Mouse (Mus musculus): ENCODE measurements around the gene Fam149a. TPM values are rescaled to one million over a fixed set of nuclear protein-coding genes. Genes with fewer than 3 reads are reported as not detected.
A peak's percentile ranks its signal among the peaks of the same experiment; 100 is the strongest.

The Fam149a gene
- polyA plus RNA-seq, 1 experiment from 2014 or later, result 3.1 TPM

- H3K9me3 ChIP-seq (ENCODE audit: control insufficient read depth), result no peaks in the 10 kb centered on the region
- 0 out of 2 replicates have a peak, but pooled peaks cover 5% of the 10 kb centered on the region for H3K27me3 ChIP-seq (replicated peaks; ENCODE audit: control insufficient read depth, insufficient read depth, low read length)
- ATAC-seq, result no peak
- no peaks in the 10 kb centered on the region for H3K4me1 ChIP-seq (replicated peaks; ENCODE audit: control insufficient read depth, insufficient read depth, low read length)
- no peak overlapping the region for H3K9ac ChIP-seq (ENCODE audit: low read depth, low read length)
- no peak overlapping the region for H3K4me3 ChIP-seq (ENCODE audit: low read depth, low read length)
- no peaks in the 10 kb centered on the region for H3K36me3 ChIP-seq (ENCODE audit: control insufficient read depth, insufficient read depth)
- no peak overlapping the region for H3K27ac ChIP-seq (ENCODE audit: low read depth, low read length)
- TF ChIP-seq CTCF (IDR thresholded peaks at IDR 0.05; ENCODE audit: low read depth), result no peak
- 56% methylated on average over 4 of the region's 4 CpGs for WGBS
- no peak overlapping the region for H3K4me2 ChIP-seq (replicated peaks; ENCODE audit: low read depth)
Measured at GRCm38 (mm10) chr8:45324151-45324550, 57.9 kb downstream of the Fam149a start.

GRCm38 (mm10) chr8:45321365-45321764 is 60.7 kb downstream of the Fam149a start:
- H3K27ac ChIP-seq (ENCODE audit: low read depth, low read length), result no peak overlapping the region
- H3K36me3 ChIP-seq (ENCODE audit: control insufficient read depth, insufficient read depth), result no peaks in the 10 kb centered on the region
- H3K4me3 ChIP-seq (ENCODE audit: low read depth, low read length), result no peak overlapping the region
- no peaks in the 10 kb centered on the region for H3K9me3 ChIP-seq (ENCODE audit: control insufficient read depth)
- 49% methylated on average over 2 of the region's 2 CpGs for WGBS
- no peak for TF ChIP-seq CTCF (IDR thresholded peaks at IDR 0.05; ENCODE audit: low read depth)
- no peak overlapping the region for H3K4me2 ChIP-seq (replicated peaks; ENCODE audit: low read depth)
- H3K9ac ChIP-seq (ENCODE audit: low read depth, low read length), result no peak overlapping the region
- 0 out of 2 replicates have a peak, but pooled peaks cover 5% of the 10 kb centered on the region for H3K27me3 ChIP-seq (replicated peaks; ENCODE audit: control insufficient read depth, insufficient read depth, low read length)
- 0 out of 2 replicates have a peak, but pooled peaks have one; percentile 38 for ATAC-seq
- no peaks in the 10 kb centered on the region for H3K4me1 ChIP-seq (replicated peaks; ENCODE audit: control insufficient read depth, insufficient read depth, low read length)

DNA sequence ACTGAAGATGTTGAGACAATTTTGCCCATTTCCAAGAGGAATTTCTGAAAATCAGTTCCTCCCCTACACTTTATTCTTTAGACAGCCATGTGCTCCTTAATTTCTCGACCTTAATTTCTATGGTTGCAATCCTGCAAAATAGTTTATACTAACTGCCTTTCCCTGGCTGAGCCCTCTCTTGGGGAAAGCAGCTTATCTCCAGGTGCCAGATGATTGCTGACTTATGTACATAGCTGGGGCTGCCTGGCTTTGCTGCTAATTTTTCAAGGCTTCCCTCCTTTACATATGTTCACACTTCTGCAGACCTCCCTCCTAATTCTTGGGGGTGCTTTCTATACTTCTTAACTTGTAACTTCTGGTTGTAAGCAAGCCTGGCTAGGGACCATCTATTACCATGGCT is 61.2 kb downstream of the Fam149a start:
- no peak overlapping the region for H3K4me2 ChIP-seq (replicated peaks; ENCODE audit: low read depth)
- H3K9ac ChIP-seq (ENCODE audit: low read depth, low read length), result no peak overlapping the region
- ATAC-seq, result no peak
- no peaks in the 10 kb centered on the region for H3K4me1 ChIP-seq (replicated peaks; ENCODE audit: control insufficient read depth, insufficient read depth, low read length)
- H3K36me3 ChIP-seq (ENCODE audit: control insufficient read depth, insufficient read depth), result no peaks in the 10 kb centered on the region
- no peak overlapping the region for H3K27ac ChIP-seq (ENCODE audit: low read depth, low read length)
- no peak overlapping the region for H3K4me3 ChIP-seq (ENCODE audit: low read depth, low read length)
- H3K9me3 ChIP-seq (ENCODE audit: control insufficient read depth), result no peaks in the 10 kb centered on the region
- H3K27me3 ChIP-seq (replicated peaks; ENCODE audit: control insufficient read depth, insufficient read depth, low read length), result 0 out of 2 replicates have a peak, but pooled peaks cover 5% of the 10 kb centered on the region
- no peak for TF ChIP-seq CTCF (IDR thresholded peaks at IDR 0.05; ENCODE audit: low read depth)
- WGBS, result 39% methylated on average over 1 of the region's 1 CpGs

DNA sequence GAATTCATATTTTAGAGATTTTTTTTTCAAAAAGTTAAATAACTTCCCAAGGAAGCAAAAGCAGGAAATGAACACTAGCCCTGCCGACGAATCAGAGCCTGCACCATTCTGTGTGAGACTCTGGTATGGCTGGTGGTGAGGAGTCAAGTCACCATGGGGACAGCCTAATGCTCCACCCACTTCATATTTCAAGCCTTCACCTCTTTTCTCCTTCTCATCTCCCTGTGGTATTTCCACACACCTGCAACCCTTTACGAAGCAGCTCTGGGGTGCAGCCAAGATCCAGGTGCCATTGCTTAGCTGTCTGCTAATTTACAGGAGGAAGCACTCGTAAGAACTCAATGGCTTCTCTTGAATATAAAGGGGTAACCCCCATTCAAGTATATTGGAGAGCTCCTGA is 71.1 kb downstream of the Fam149a start:
- Histone ChIP-seq H3K36me3 (ENCODE audit: control insufficient read depth, insufficient read depth) (no peaks in the 10 kb centered on the region), H3K27me3 (replicated peaks; ENCODE audit: control insufficient read depth, insufficient read depth, low read length) (no peaks in the 10 kb centered on the region), H3K4me2 (replicated peaks; ENCODE audit: low read depth) (no peak overlapping the region), H3K9ac (ENCODE audit: low read depth, low read length) (no peak overlapping the region), H3K4me1 (replicated peaks; ENCODE audit: control insufficient read depth, insufficient read depth, low read length) (no peaks in the 10 kb centered on the region), H3K4me3 (ENCODE audit: low read depth, low read length) (no peak overlapping the region), H3K9me3 (ENCODE audit: control insufficient read depth) (no peaks in the 10 kb centered on the region), H3K27ac (ENCODE audit: low read depth, low read length) (no peak overlapping the region)
- WGBS, result 88% methylated on average over 4 of the region's 4 CpGs
- no peak for TF ChIP-seq CTCF (IDR thresholded peaks at IDR 0.05; ENCODE audit: low read depth)
- ATAC-seq, result no peak

DNA sequence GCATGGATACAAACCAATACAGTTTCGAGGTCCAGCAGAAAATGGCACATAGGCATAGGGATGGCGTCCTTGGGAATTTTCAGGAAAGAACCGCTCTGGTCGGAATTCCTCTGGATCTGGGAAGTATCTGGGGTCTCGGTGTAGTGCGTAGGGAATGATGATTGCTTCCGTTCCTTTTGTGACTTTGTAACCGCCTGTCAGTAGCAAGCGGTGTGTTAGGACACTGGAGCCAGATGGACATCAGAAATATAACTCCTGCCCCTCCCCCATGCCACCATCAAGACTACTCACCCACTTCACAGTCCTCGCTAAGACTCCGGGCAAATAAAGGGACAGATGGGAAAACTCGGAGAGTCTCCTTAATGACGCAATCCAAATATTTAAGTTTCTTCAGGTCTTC is 73.7 kb downstream of the Fam149a start, which contains the start of gene Gm45753:
Gene Gm45753 (minus strand): TSS at position 101 of the 400 bp plus-strand sequence.
- no peaks in the 10 kb centered on the region for H3K4me1 ChIP-seq (replicated peaks; ENCODE audit: control insufficient read depth, insufficient read depth, low read length)
- no peaks in the 10 kb centered on the region for H3K36me3 ChIP-seq (ENCODE audit: control insufficient read depth, insufficient read depth)
- no peak within 1 kb of the TSS for H3K27ac ChIP-seq (ENCODE audit: low read depth, low read length)
- H3K27me3 ChIP-seq (replicated peaks; ENCODE audit: control insufficient read depth, insufficient read depth, low read length), result no peaks in the 10 kb centered on the region
- H3K4me3 ChIP-seq (ENCODE audit: low read depth, low read length), result no peak within 1 kb of the TSS
- TF ChIP-seq CTCF (IDR thresholded peaks at IDR 0.05; ENCODE audit: low read depth), result no peak
- ATAC-seq, result no peak
- no peak within 1 kb of the TSS for H3K9ac ChIP-seq (ENCODE audit: low read depth, low read length)
- no peaks in the 10 kb centered on the region for H3K9me3 ChIP-seq (ENCODE audit: control insufficient read depth)
- WGBS, result 81% methylated on average over 13 of the region's 13 CpGs
- H3K4me2 ChIP-seq (replicated peaks; ENCODE audit: low read depth), result no peak within 1 kb of the TSS

DNA sequence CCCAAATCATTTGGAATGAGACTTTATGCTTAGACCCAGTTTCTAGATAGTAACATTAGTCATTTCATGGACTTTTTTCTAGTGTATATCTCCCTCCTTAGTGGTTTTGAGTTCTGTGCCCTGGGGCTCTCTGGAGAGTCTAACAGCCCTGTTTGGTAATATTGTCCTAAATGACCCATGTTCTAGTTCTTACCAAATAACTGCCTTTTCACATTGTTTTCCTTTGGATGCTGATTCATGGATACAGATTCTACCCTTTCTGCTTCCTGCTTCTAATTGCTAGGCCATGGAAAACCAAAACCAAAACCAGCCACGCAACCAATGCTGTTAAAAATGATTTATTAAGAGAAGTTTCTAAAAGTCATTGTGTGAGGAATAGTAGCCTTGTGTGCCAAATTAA is 76.6 kb downstream of the Fam149a start:
- H3K4me1 ChIP-seq (replicated peaks; ENCODE audit: control insufficient read depth, insufficient read depth, low read length), result no peaks in the 10 kb centered on the region
- H3K9ac ChIP-seq (ENCODE audit: low read depth, low read length), result no peak overlapping the region
- H3K9me3 ChIP-seq (ENCODE audit: control insufficient read depth), result no peaks in the 10 kb centered on the region
- 87% methylated on average over 1 of the region's 1 CpGs for WGBS
- H3K27ac ChIP-seq (ENCODE audit: low read depth, low read length), result no peak overlapping the region
- no peak overlapping the region for H3K4me2 ChIP-seq (replicated peaks; ENCODE audit: low read depth)
- H3K4me3 ChIP-seq (ENCODE audit: low read depth, low read length), result no peak overlapping the region
- H3K27me3 ChIP-seq (replicated peaks; ENCODE audit: control insufficient read depth, insufficient read depth, low read length), result no peaks in the 10 kb centered on the region
- TF ChIP-seq CTCF (IDR thresholded peaks at IDR 0.05; ENCODE audit: low read depth), result no peak
- H3K36me3 ChIP-seq (ENCODE audit: control insufficient read depth, insufficient read depth), result no peaks in the 10 kb centered on the region
- ATAC-seq, result no peak

DNA sequence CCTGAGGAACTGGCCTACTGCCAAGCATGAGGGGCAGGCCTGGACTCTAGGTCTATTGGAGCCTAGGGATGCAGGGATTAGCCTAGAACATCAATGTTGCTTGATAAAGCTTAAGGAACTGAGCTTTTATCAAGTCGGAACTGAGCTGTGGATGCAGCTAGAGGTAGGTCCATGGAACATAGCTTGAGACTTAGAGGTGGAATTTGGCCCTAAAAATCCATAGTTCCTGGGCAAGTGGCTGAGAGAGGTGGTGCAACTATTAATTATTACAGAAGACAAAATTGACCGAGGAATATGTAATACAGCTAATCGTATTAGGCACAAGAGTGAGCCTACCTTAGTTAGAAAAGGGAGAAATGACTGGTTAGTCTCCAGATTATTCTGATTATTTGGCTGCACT is 77.7 kb downstream of the Fam149a start:
- 88% methylated on average over 3 of the region's 3 CpGs for WGBS
- Histone ChIP-seq H3K4me1 (replicated peaks; ENCODE audit: control insufficient read depth, insufficient read depth, low read length) (no peaks in the 10 kb centered on the region), H3K36me3 (ENCODE audit: control insufficient read depth, insufficient read depth) (no peaks in the 10 kb centered on the region), H3K27me3 (replicated peaks; ENCODE audit: control insufficient read depth, insufficient read depth, low read length) (no peaks in the 10 kb centered on the region), H3K9me3 (ENCODE audit: control insufficient read depth) (no peaks in the 10 kb centered on the region), H3K4me3 (ENCODE audit: low read depth, low read length) (no peak overlapping the region), H3K9ac (ENCODE audit: low read depth, low read length) (no peak overlapping the region), H3K4me2 (replicated peaks; ENCODE audit: low read depth) (no peak overlapping the region), H3K27ac (ENCODE audit: low read depth, low read length) (no peak overlapping the region)
- TF ChIP-seq CTCF (IDR thresholded peaks at IDR 0.05; ENCODE audit: low read depth), result no peak
- ATAC-seq, result no peak
